Comparison of ENCODE assay signal across 8 mouse cellular contexts in the genomic region with DNA sequence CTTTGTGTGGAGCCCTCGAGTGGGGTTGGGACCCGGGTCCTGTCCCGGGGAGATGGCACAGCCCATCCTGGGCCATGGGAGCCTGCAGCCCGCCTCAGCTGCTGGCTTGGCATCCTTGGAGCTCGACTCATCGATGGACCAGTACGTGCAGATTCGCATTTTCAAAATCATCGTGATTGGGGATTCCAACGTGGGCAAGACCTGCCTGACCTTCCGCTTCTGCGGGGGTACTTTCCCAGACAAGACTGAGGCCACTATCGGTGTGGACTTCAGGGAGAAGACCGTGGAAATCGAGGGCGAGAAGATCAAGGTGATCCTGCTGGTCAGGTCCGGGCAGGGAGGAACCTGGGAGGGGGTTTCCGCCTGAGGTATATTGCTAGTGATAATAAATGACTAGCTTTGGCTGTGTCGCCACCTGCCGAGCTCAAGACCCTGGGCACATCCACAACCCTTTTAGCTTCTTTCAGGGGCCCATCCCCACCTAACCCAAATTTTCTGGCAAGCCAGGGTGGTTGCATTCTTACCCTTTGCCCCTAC. TPM values are rescaled to one million over a fixed set of nuclear protein-coding genes. Genes with fewer than 3 reads are reported as not detected.
DNase-seq lines count a peak whose midpoint lies in the region; ATAC-seq and TF ChIP-seq lines count a peak whose summit lies in the region.

No protein-coding gene starts in this region.

- TF ChIP-seq CTCF in kidney, adult 2 months (conservative IDR thresholded peaks at IDR 0.05; ENCODE audit: insufficient read depth, insufficient read length, low read depth, low read length), result no peak

- no peaks in the 10 kb centered on the region for H3K9me3 ChIP-seq in forebrain, embryonic 16.5 days (ENCODE audit: control insufficient read depth, low read length)

- no peaks in the 10 kb centered on the region for H3K36me3 ChIP-seq in kidney, adult 2 months (ENCODE audit: control insufficient read depth, insufficient read depth, low read length)
- no peaks in the 10 kb centered on the region for H3K36me3 ChIP-seq in forebrain, embryonic 16.5 days (ENCODE audit: control insufficient read depth, insufficient read depth)

- WGBS in kidney, adult 2 months, result 11% methylated on average over 20 of the region's 20 CpGs
- 27% methylated on average over 20 of the region's 20 CpGs for WGBS in forebrain, embryonic 16.5 days

- H3K9ac ChIP-seq in forebrain, embryonic 16.5 days (replicated peaks; ENCODE audit: low read depth, low read length), result peak overlapping the region; percentile 79

- ATAC-seq in forebrain, embryonic 16.5 days, result peak; percentile 29; the same call in 1 of the 2 replicates
- ATAC-seq in megakaryocyte, adult 5-6 weeks (ENCODE audit: poor library complexity, severe bottlenecking), result 0 out of 2 replicates have a peak, but pooled peaks have one; percentile 23
- ATAC-seq in monocyte, adult 5-6 weeks (replicated peaks; ENCODE audit: insufficient number of reproducible peaks, low FRiP score, low TSS enrichment, poor library complexity, severe bottlenecking), result no peak
- no peak for ATAC-seq in granulocyte monocyte progenitor cell, adult 5-6 weeks (replicated peaks; ENCODE audit: poor library complexity, severe bottlenecking)

- no peak overlapping the region for H3K27ac ChIP-seq in kidney, adult 2 months (ENCODE audit: insufficient read depth, low read depth, low read length)
- H3K27ac ChIP-seq in forebrain, embryonic 16.5 days (ENCODE audit: low read length), result peak overlapping the region; percentile 94

- peak overlapping the region; percentile 70 for H3K4me2 ChIP-seq in forebrain, embryonic 16.5 days (ENCODE audit: low read length)

- H3K4me3 ChIP-seq in kidney, adult 2 months (ENCODE audit: insufficient read depth, low read depth, low read length), result peak overlapping the region; percentile 42
- peak overlapping the region; percentile 60 for H3K4me3 ChIP-seq in forebrain, embryonic 16.5 days (replicated peaks; ENCODE audit: low read length)

- no peak for DNase-seq in kidney, adult 2 months
- DNase-seq in kidney, adult 9 months, result no peak
- peak; percentile 25 for DNase-seq in brain, adult 2 months (ENCODE audit: low read depth, low spot score)
- no peak for DNase-seq in lung, adult 18-20 months

- no peaks in the 10 kb centered on the region for H3K27me3 ChIP-seq in kidney, adult 2 months (replicated peaks; ENCODE audit: control insufficient read depth, insufficient read depth, low read length)
- H3K27me3 ChIP-seq in forebrain, embryonic 16.5 days (replicated peaks; ENCODE audit: control insufficient read depth, insufficient read depth, low read length), result no peaks in the 10 kb centered on the region

- H3K4me1 ChIP-seq in kidney, adult 2 months (ENCODE audit: control insufficient read depth, insufficient read depth, low read length), result no peaks in the 10 kb centered on the region
- H3K4me1 ChIP-seq in forebrain, embryonic 16.5 days (replicated peaks; ENCODE audit: control insufficient read depth, insufficient read depth, low read length), result peaks cover 16% of the 10 kb centered on the region

- no peak for TF ChIP-seq POLR2A in kidney, adult 2 months (IDR thresholded peaks at IDR 0.05; ENCODE audit: low read depth, low read length)

RNA-seq across cellular contexts. Expression of a gene that starts 0.5 kb away (rescaled TPM):
- polyA plus RNA-seq in kidney, adult 2 months (2012; rRNA removed), result 0.19 and 0.43 TPM in 2 replicates
- polyA plus RNA-seq in forebrain, embryonic 16.5 days (2015; fragmentation: Nextera tagmentation; extraction: Ambion mirVana), result 89.3 and 101 TPM in 2 replicates
- total RNA-seq in megakaryocyte, adult 5-6 weeks (2015), result not detected in 2 replicates
- not detected in 2 replicates for total RNA-seq in megakaryocyte, adult 5-6 weeks (2017)
- total RNA-seq in monocyte, adult 5-6 weeks (2017), result 1.3 TPM in 1 of 3 replicates, not detected in the others
- not detected in 2 replicates for total RNA-seq in granulocyte monocyte progenitor cell, adult 5-6 weeks (2014; fragmentation: Nextera tagmentation)
- total RNA-seq in granulocyte monocyte progenitor cell, adult 5-6 weeks (2017), result not detected in 2 replicates

RNA-seq across cellular contexts. Expression of a gene that starts 6.3 kb away (rescaled TPM):
- 49.5 and 69.9 TPM in 2 replicates for polyA plus RNA-seq in kidney, adult 2 months (2012; rRNA removed)
- polyA plus RNA-seq in forebrain, embryonic 16.5 days (2015; fragmentation: Nextera tagmentation; extraction: Ambion mirVana), result 47.7 and 52.7 TPM in 2 replicates
- 42.6 and 48.4 TPM in 2 replicates for total RNA-seq in megakaryocyte, adult 5-6 weeks (2015)
- total RNA-seq in megakaryocyte, adult 5-6 weeks (2017), result 39.2 and 42.8 TPM in 2 replicates
- 21.7 to 40.5 TPM (median 35.6 TPM) in 3 replicates for total RNA-seq in monocyte, adult 5-6 weeks (2017)
- total RNA-seq in granulocyte monocyte progenitor cell, adult 5-6 weeks (2014; fragmentation: Nextera tagmentation), result 67.0 TPM in 2 replicates
- 85.6 and 97.1 TPM in 2 replicates for total RNA-seq in granulocyte monocyte progenitor cell, adult 5-6 weeks (2017)

RNA-seq across cellular contexts. Expression of a gene that starts 56.7 kb away (rescaled TPM):
- 3.6 and 5.3 TPM in 2 replicates for polyA plus RNA-seq in kidney, adult 2 months (2012; rRNA removed)
- polyA plus RNA-seq in forebrain, embryonic 16.5 days (2015; fragmentation: Nextera tagmentation; extraction: Ambion mirVana), result 0.32 and 0.57 TPM in 2 replicates
- 122 and 133 TPM in 2 replicates for total RNA-seq in megakaryocyte, adult 5-6 weeks (2015)
- 40.3 and 45.8 TPM in 2 replicates for total RNA-seq in megakaryocyte, adult 5-6 weeks (2017)
- 35.9 to 86.3 TPM (median 41.4 TPM) in 3 replicates for total RNA-seq in monocyte, adult 5-6 weeks (2017)
- 45.1 and 47.2 TPM in 2 replicates for total RNA-seq in granulocyte monocyte progenitor cell, adult 5-6 weeks (2014; fragmentation: Nextera tagmentation)
- total RNA-seq in granulocyte monocyte progenitor cell, adult 5-6 weeks (2017), result 12.7 and 13.8 TPM in 2 replicates

Comparison
In these comparisons a context has a peak if more than half of its experiments do, and no peak if none do; other contexts are left out.
1. ATAC-seq: peak in forebrain, embryonic 16.5 days (single experiment) and megakaryocyte, adult 5-6 weeks (single experiment); none in monocyte, adult 5-6 weeks (single experiment) and granulocyte monocyte progenitor cell, adult 5-6 weeks (single experiment).